Mouse (Mus musculus): ENCODE measurements around the gene Ap1s3.
A peak's percentile ranks its signal among the peaks of the same experiment; 100 is the strongest.

The Ap1s3 gene

GRCm38 (mm10) chr1:79598385-79599178, 73.2 kb downstream of the Ap1s3 start:
- peak; percentile 21 for DNase-seq (ENCODE audit: extremely low spot score)

- no peak for DNase-seq (ENCODE audit: extremely low spot score)
These were observed 79.0 kb downstream of the Ap1s3 start for GRCm38 (mm10) chr1:79592721-79593277.

- DNase-seq (ENCODE audit: extremely low spot score) = no peak
These were observed 80.7 kb downstream of the Ap1s3 start for GRCm38 (mm10) chr1:79591091-79591490.

GRCm38 (mm10) chr1:79589971-79590763, 81.6 kb downstream of the Ap1s3 start:
- no peak for DNase-seq (ENCODE audit: extremely low spot score)

- DNase-seq (ENCODE audit: extremely low spot score) = no peak
These were observed 82.3 kb downstream of the Ap1s3 start for GRCm38 (mm10) chr1:79589424-79589823.

GRCm38 (mm10) chr1:79581136-79581679, 90.6 kb downstream of the Ap1s3 start:
- DNase-seq (ENCODE audit: extremely low spot score) = peak; percentile 72

GRCm38 (mm10) chr1:79577357-79577756, 94.4 kb downstream of the Ap1s3 start:
- DNase-seq (ENCODE audit: extremely low spot score) = no peak

- no peak for DNase-seq (ENCODE audit: extremely low spot score)
These were observed 99.9 kb downstream of the Ap1s3 start for GRCm38 (mm10) chr1:79571912-79572311.

- DNase-seq (ENCODE audit: extremely low spot score) = no peak
These were observed 100.6 kb downstream of the Ap1s3 start for GRCm38 (mm10) chr1:79571126-79571525.

- no peak for DNase-seq (ENCODE audit: extremely low spot score)
These were observed 110.6 kb downstream of the Ap1s3 start for GRCm38 (mm10) chr1:79561186-79561585.
